Mouse (Mus musculus) subcutaneous adipose tissue, adult 2 months (tissue): ENCODE measurements around the gene Il7r. TPM values are rescaled to one million over a fixed set of nuclear protein-coding genes. Genes with fewer than 3 reads are reported as not detected.

Experiments
- polyA plus RNA-seq: library from polyadenylated mRNA; depleted of rRNA; stranded (reverse); fragments of >200 nt; gene quantifications from 2 replicates; pipeline ENCODE4 v1.2.3, GENCODE M21; 2012; ENCODE audit warnings: low replicate concordance; rRNA removed

The Il7r gene
- polyA plus RNA-seq, result 0.40 and 0.42 TPM in 2 replicates

GRCm38 (mm10) chr15:9530076-9530475 lies at the start of gene Il7r:
Gene Il7r (minus strand): TSS chr15:9530176.

Other genes starting within 250 kb of the Il7r start
- gene Ugt3a2, start 194.6 kb downstream of the Il7r start, polyA plus RNA-seq, result 0.78 and 4.8 TPM in 2 replicates
- 0.21 and 2.5 TPM in 2 replicates for gene Capsl, start 94.1 kb downstream of the Il7r start, polyA plus RNA-seq
- 0.04 TPM in 1 of 2 replicates, not detected in the other for gene Spef2, start 218.7 kb upstream of the Il7r start, polyA plus RNA-seq